Mouse (Mus musculus): Measurements from ENCODE around the gene C730034F03Rik. TPM values are rescaled to one million over a fixed set of nuclear protein-coding genes. Genes with fewer than 3 reads are reported as not detected.

C730034F03Rik gene
- total RNA-seq, 4 experiments from 2014 or later, result 1.4 to 2.2 (median 1.5) TPM

GRCm38 (mm10) chr15:89431806-89432205 is 2.4 kb downstream of the C730034F03Rik start:
- DNase-seq (ENCODE audit: low spot score in 2 of 2), result no peak

GRCm38 (mm10) chr15:89432946-89433345 is 3.6 kb downstream of the C730034F03Rik start:
- DNase-seq (ENCODE audit: low spot score in 2 of 2), result no peak

GRCm38 (mm10) chr15:89434136-89434535 is 4.7 kb downstream of the C730034F03Rik start:
- DNase-seq (ENCODE audit: low spot score in 2 of 2), result no peak

- DNase-seq (ENCODE audit: low spot score in 2 of 2), result no peak
Observed at GRCm38 (mm10) chr15:89435878-89436277, 6.5 kb downstream of the C730034F03Rik start.

- no peak for DNase-seq (ENCODE audit: low spot score in 2 of 2)
Observed at GRCm38 (mm10) chr15:89442486-89443070, 13.2 kb downstream of the C730034F03Rik start.

GRCm38 (mm10) chr15:89452906-89453864 is 23.8 kb downstream of the C730034F03Rik start:
- DNase-seq (ENCODE audit: low spot score in 2 of 2), result no peak

GRCm38 (mm10) chr15:89453865-89454478 is 24.6 kb downstream of the C730034F03Rik start, which contains the start of gene Mapk8ip2:
TSS of gene Mapk8ip2 (plus strand) at chr15:89453913.
- no peak for DNase-seq (ENCODE audit: low spot score in 2 of 2)

GRCm38 (mm10) chr15:89454857-89455256 is 25.5 kb downstream of the C730034F03Rik start:
- no peak for DNase-seq (ENCODE audit: low spot score in 2 of 2)

GRCm38 (mm10) chr15:89455642-89456041 is 26.3 kb downstream of the C730034F03Rik start:
- DNase-seq (ENCODE audit: low spot score in 2 of 2), result no peak

GRCm38 (mm10) chr15:89458942-89459341 is 29.6 kb downstream of the C730034F03Rik start:
- DNase-seq (ENCODE audit: low spot score in 2 of 2), result no peak

- DNase-seq (ENCODE audit: low spot score in 2 of 2), result no peak
Observed at GRCm38 (mm10) chr15:89459821-89460220, 30.4 kb downstream of the C730034F03Rik start.

DNA sequence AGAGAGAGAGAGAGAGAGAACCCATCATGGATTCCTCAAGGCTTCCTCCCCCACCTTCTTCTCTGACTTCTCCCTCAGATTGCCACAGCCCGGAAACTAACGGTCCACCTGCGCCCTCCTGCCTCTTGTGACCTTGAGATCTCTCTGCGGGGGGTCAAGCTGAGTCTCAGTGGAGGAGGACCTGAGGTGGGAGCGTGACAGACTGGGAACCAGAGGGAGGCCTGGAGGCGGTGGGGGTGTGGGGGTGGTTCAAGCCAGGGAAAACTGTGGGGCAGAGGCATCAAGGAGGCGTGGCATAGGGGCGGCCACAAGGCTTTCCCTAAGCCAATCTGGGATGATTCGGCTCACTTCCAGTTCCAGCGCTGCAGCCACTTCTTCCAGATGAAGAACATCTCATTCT is 30.9 kb downstream of the C730034F03Rik start:
- DNase-seq (ENCODE audit: low spot score in 2 of 2), result no peak

DNA sequence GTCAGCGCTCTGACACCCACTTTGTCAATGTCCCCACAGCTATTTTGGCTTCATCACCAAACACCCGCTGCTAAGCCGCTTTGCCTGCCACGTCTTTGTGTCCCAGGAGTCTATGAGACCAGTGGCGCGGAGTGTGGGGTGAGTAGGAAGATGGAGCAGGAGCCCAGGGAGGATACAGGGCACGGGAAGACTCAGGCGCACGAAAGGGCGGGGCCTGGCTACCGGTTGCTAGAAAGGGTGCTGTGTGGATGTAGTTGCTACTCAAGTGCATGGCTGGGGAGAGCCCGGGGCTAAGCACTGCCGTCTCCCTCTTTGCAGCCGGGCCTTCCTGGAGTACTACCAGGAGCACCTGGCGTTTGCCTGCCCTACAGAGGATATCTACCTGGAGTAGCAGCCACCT is 31.9 kb downstream of the C730034F03Rik start:
- DNase-seq (ENCODE audit: low spot score in 2 of 2), result no peak

GRCm38 (mm10) chr15:89462176-89462575 is 32.8 kb downstream of the C730034F03Rik start:
- no peak for DNase-seq (ENCODE audit: low spot score in 2 of 2)

GRCm38 (mm10) chr15:89463334-89464235 is 34.2 kb downstream of the C730034F03Rik start:
- DNase-seq (ENCODE audit: low spot score in 2 of 2), result no peak

GRCm38 (mm10) chr15:89465052-89465451 is 35.7 kb downstream of the C730034F03Rik start:
- no peak for DNase-seq (ENCODE audit: low spot score in 2 of 2)

GRCm38 (mm10) chr15:89468577-89468976 is 39.2 kb downstream of the C730034F03Rik start:
- no peak for DNase-seq (ENCODE audit: low spot score in 2 of 2)

GRCm38 (mm10) chr15:89471476-89471875 is 42.1 kb downstream of the C730034F03Rik start:
- DNase-seq (ENCODE audit: low spot score in 2 of 2), result no peak

DNA sequence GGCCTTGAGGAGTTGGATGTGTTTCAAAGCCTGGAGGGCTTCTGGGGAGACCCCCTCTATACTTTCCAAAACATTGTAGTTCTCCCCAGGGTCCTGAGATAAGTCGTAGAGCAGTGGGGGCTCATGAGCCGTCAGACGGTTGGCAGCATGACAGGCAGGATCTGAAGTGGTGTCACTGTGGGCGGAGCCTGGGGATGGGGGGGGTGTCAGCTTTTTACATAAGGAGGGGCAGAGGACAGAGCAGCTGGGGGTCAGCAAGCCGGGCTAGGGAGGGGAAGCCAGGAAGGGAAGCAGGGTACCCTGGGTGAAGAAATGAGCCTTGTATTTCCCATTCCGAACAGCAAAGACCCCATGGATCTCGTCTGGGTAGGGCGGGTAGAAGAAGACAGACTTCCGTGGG is 44.0 kb downstream of the C730034F03Rik start:
- no peak for DNase-seq (ENCODE audit: low spot score in 2 of 2)

DNA sequence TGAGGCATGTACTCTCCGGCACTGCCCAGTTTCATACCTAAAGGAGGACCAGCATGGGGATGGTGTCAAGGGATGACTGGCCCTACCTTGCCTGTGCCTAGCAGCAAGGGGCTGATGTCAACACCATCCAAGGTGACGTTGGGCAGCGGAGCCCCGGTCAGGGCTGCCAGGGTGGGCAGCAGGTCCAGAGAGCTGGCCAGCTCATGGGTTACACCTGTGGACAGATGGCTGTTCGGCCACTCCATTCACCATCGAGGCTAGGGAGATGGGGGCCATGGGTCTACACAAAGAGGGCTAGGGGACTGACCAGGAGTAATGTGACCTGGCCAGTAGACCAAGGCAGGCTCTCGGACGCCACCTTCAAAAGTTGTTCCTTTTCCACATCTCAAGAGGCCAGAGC is 44.5 kb downstream of the C730034F03Rik start:
- no peak for DNase-seq (ENCODE audit: low spot score in 2 of 2)
